Mouse (Mus musculus): ENCODE results near the gene Cyp2d22.

- TF ChIP-seq POLR2A (IDR thresholded peaks at IDR 0.05; ENCODE audit: borderline replicate concordance, low read depth, low read length) (no peak), CTCF (IDR thresholded peaks at IDR 0.05; ENCODE audit: low read depth, low read length) (no peak)
These were observed 28.6 kb downstream of the Cyp2d22 start for GRCm38 (mm10) chr15:82351480-82351879.
